Mouse (Mus musculus) T-helper 2 cell (primary cell): ENCODE results near the gene Tulp4.

Experiments used
- in situ Hi-C: fragments of 300-600 bp; cut with MboI, MseI; formaldehyde crosslinking; loops from one replicate; pipeline ENCODE4 v1.15.1; 2025; ENCODE audit warnings: high pct_unique_total_duplicates

Gene Tulp4

GRCm38 (mm10) chr17:6106361-6107014, at the start of gene Tulp4:
Tulp4 (plus strand) TSS chr17:6106437.
- in situ Hi-C loops, result no loop called here

- in situ Hi-C loops, result no loop called here
Measured at GRCm38 (mm10) chr17:6062793-6063192, 43.4 kb upstream of the Tulp4 start.

- in situ Hi-C loops, result no loop called here
Measured at GRCm38 (mm10) chr17:6063532-6063931, 42.7 kb upstream of the Tulp4 start.

- in situ Hi-C loops, result no loop called here
Measured at GRCm38 (mm10) chr17:6066021-6066420, 40.2 kb upstream of the Tulp4 start.

- in situ Hi-C loops, result no loop called here
Measured at GRCm38 (mm10) chr17:6067613-6068012, 38.6 kb upstream of the Tulp4 start.

GRCm38 (mm10) chr17:6069866-6070265, 36.4 kb upstream of the Tulp4 start:
- in situ Hi-C loops, result no loop called here

GRCm38 (mm10) chr17:6073405-6073804, 32.8 kb upstream of the Tulp4 start:
- in situ Hi-C loops, result no loop called here

- in situ Hi-C loops, result no loop called here
Measured at GRCm38 (mm10) chr17:6079287-6080122, 26.7 kb upstream of the Tulp4 start, which contains the start of the genes Serac1 and Gtf2h5. Serac1 (minus strand) TSS chr17:6079741. Gtf2h5 (plus strand) TSS chr17:6079786.

GRCm38 (mm10) chr17:6083323-6083890, 22.8 kb upstream of the Tulp4 start:
- in situ Hi-C loops, result no loop called here

- in situ Hi-C loops, result no loop called here
Measured at GRCm38 (mm10) chr17:6091604-6092003, 14.6 kb upstream of the Tulp4 start.

- in situ Hi-C loops, result no loop called here
Measured at GRCm38 (mm10) chr17:6095579-6095978, 10.7 kb upstream of the Tulp4 start.

GRCm38 (mm10) chr17:6097884-6098283, 8.4 kb upstream of the Tulp4 start:
- in situ Hi-C loops, result no loop called here

- in situ Hi-C loops, result no loop called here
Measured at GRCm38 (mm10) chr17:6102287-6102686, 4.0 kb upstream of the Tulp4 start.

GRCm38 (mm10) chr17:6103566-6103965, 2.7 kb upstream of the Tulp4 start:
- in situ Hi-C loops, result no loop called here

- in situ Hi-C loops, result no loop called here
Measured at GRCm38 (mm10) chr17:6107015-6107601, 871 bp downstream of the Tulp4 start.

GRCm38 (mm10) chr17:6108175-6108574, 1.9 kb downstream of the Tulp4 start:
- in situ Hi-C loops, result no loop called here

GRCm38 (mm10) chr17:6110956-6111355, 4.7 kb downstream of the Tulp4 start:
- in situ Hi-C loops, result no loop called here

- in situ Hi-C loops, result no loop called here
Measured at GRCm38 (mm10) chr17:6113653-6114052, 7.4 kb downstream of the Tulp4 start.

- in situ Hi-C loops, result no loop called here
Measured at GRCm38 (mm10) chr17:6115085-6115484, 8.8 kb downstream of the Tulp4 start.

- in situ Hi-C loops, result no loop called here
Measured at GRCm38 (mm10) chr17:6117148-6117725, 11.0 kb downstream of the Tulp4 start.

- in situ Hi-C loops, result no loop called here
Measured at GRCm38 (mm10) chr17:6117917-6118316, 11.7 kb downstream of the Tulp4 start.

GRCm38 (mm10) chr17:6118861-6119260, 12.6 kb downstream of the Tulp4 start:
- in situ Hi-C loops, result no loop called here
